Mouse (Mus musculus) spleen, adult 2 months (tissue): Measurements from ENCODE around the gene Olfr867. TPM values are rescaled to one million over a fixed set of nuclear protein-coding genes. Genes with fewer than 3 reads are reported as not detected.

ENCODE experiments used
- DNase-seq, 2 experiments: peaks; one replicate each; pipeline versions ENCODE4 v3.0.0 to v3.0.0-alpha.2; 2012 to 2021; ENCODE audit warnings: low spot score in 2 of 2, low read depth in 1 of 2
- H3K27ac ChIP-seq: fragments of 200-500 bp; 2 replicates; pipeline ENCODE4 v1.5.1; 2012; ENCODE audit warnings: low read length, inconsistent platforms; ENCODE audit not compliant: insufficient read depth
- H3K27me3 ChIP-seq: fragments of 200-500 bp; 2 replicates; pipeline ENCODE4 v1.6.1; 2012; ENCODE audit warnings: mild to moderate bottlenecking, moderate library complexity, low read length, inconsistent platforms; ENCODE audit not compliant: control insufficient read depth, insufficient read depth
- H3K36me3 ChIP-seq: fragments of 200-500 bp; 2 replicates; pipeline ENCODE4 v1.6.1; 2012; ENCODE audit warnings: mild to moderate bottlenecking, low read length, inconsistent platforms; ENCODE audit not compliant: control insufficient read depth, insufficient read depth
- H3K4me1 ChIP-seq: fragments of 200-500 bp; 2 replicates; pipeline ENCODE4 v1.6.1; 2011; ENCODE audit warnings: inconsistent platforms; ENCODE audit not compliant: control insufficient read depth, insufficient read depth, insufficient read length
- H3K4me3 ChIP-seq: fragments of 200-500 bp; 2 replicates; pipeline ENCODE4 v1.5.1; 2011; ENCODE audit warnings: mild to moderate bottlenecking, inconsistent platforms; ENCODE audit not compliant: insufficient read depth, insufficient read length; ENCODE audit errors: extremely low read depth
- CTCF ChIP-seq: fragments of 200-500 bp; IDR thresholded peaks from 2 replicates; pipeline ENCODE4 v1.5.1; 2011; ENCODE audit warnings: mild to moderate bottlenecking, inconsistent platforms; ENCODE audit not compliant: insufficient read depth, insufficient read length, insufficient replicate concordance; ENCODE audit errors: extremely low read depth
- POLR2A ChIP-seq: fragments of 200-500 bp; IDR thresholded peaks from 2 replicates; pipeline ENCODE4 v1.6.1; 2011; ENCODE audit warnings: low read depth, low read length, inconsistent platforms
- WGBS: fragments of 180-500 bp; shearing (Covaris S2); methylation state at CpG from one replicate; pipeline ENCODE4 v1.1.7; 2018; 5-methylcytosine and 5-hydroxymethylcytosine counted together
- polyA plus RNA-seq: library from polyadenylated mRNA; depleted of rRNA; stranded (reverse); fragments of >200 nt; gene quantifications from 2 replicates; pipeline ENCODE4 v1.2.3, GENCODE M21; 2012; rRNA removed

Olfr867 gene
- polyA plus RNA-seq = not detected in 2 replicates

GRCm38 (mm10) chr9:20057462-20057861 lies at the start of gene Olfr867:
TSS of gene Olfr867 (minus strand) at chr9:20057562.
- 62% methylated on average over 1 of the region's 1 CpGs for WGBS
- no peak for DNase-seq
- no peaks in the 10 kb centered on the region for H3K36me3 ChIP-seq
- H3K4me1 ChIP-seq = no peaks in the 10 kb centered on the region
- H3K27ac ChIP-seq = no peak within 1 kb of the TSS
- H3K4me3 ChIP-seq = no peak within 1 kb of the TSS
- no peak for TF ChIP-seq POLR2A
- TF ChIP-seq CTCF = no peak
- no peaks in the 10 kb centered on the region for H3K27me3 ChIP-seq

GRCm38 (mm10) chr9:20098326-20098725 lies 41.0 kb upstream of the Olfr867 start, which contains the start of gene Olfr868:
TSS of gene Olfr868 (plus strand) at chr9:20098626.
- no peaks in the 10 kb centered on the region for H3K27me3 ChIP-seq
- no peaks in the 10 kb centered on the region for H3K4me1 ChIP-seq
- H3K27ac ChIP-seq = no peak within 1 kb of the TSS
- 34% methylated on average over 2 of the region's 2 CpGs for WGBS
- H3K36me3 ChIP-seq = no peaks in the 10 kb centered on the region
- no peak for TF ChIP-seq CTCF
- no peak for TF ChIP-seq POLR2A
- no peak within 1 kb of the TSS for H3K4me3 ChIP-seq
- no peak for DNase-seq

- no peak for DNase-seq
- 61% methylated on average over 7 of the region's 7 CpGs for WGBS
- no peaks in the 10 kb centered on the region for H3K4me1 ChIP-seq
Observed at GRCm38 (mm10) chr9:20073523-20074177, 16.3 kb upstream of the Olfr867 start.

GRCm38 (mm10) chr9:20071291-20071690 lies 13.9 kb upstream of the Olfr867 start:
- DNase-seq = no peak
- Histone ChIP-seq H3K27me3 (no peaks in the 10 kb centered on the region), H3K4me3 (no peak overlapping the region), H3K36me3 (no peaks in the 10 kb centered on the region), H3K4me1 (no peaks in the 10 kb centered on the region), H3K27ac (no peak overlapping the region)
- TF ChIP-seq POLR2A (no peak), CTCF (no peak)
- 92% methylated on average over 1 of the region's 1 CpGs for WGBS

More at GRCm38 (mm10) chr9:20073523-20074177, 16.3 kb upstream of the Olfr867 start:
- Histone ChIP-seq H3K27me3 (no peaks in the 10 kb centered on the region), H3K27ac (no peak overlapping the region), H3K36me3 (no peaks in the 10 kb centered on the region), H3K4me3 (no peak overlapping the region)
- TF ChIP-seq POLR2A = no peak
- TF ChIP-seq CTCF = no peak

GRCm38 (mm10) chr9:20070236-20070635 lies 12.9 kb upstream of the Olfr867 start:
- Histone ChIP-seq H3K4me3 (no peak overlapping the region), H3K27ac (no peak overlapping the region), H3K4me1 (no peaks in the 10 kb centered on the region), H3K27me3 (no peaks in the 10 kb centered on the region), H3K36me3 (no peaks in the 10 kb centered on the region)
- 79% methylated on average over 3 of the region's 3 CpGs for WGBS
- no peak for DNase-seq
- TF ChIP-seq POLR2A (no peak), CTCF (no peak)

GRCm38 (mm10) chr9:20047964-20048363 lies 9.4 kb downstream of the Olfr867 start:
- Histone ChIP-seq H3K36me3 (no peaks in the 10 kb centered on the region), H3K4me1 (no peaks in the 10 kb centered on the region), H3K4me3 (no peak overlapping the region), H3K27me3 (no peaks in the 10 kb centered on the region), H3K27ac (no peak overlapping the region)
- DNase-seq = no peak
- 71% methylated on average over 3 of the region's 3 CpGs for WGBS
- TF ChIP-seq POLR2A (no peak), CTCF (no peak)

GRCm38 (mm10) chr9:20027935-20028334 lies 29.4 kb downstream of the Olfr867 start, which contains the start of gene Olfr866:
TSS of gene Olfr866 (minus strand) at chr9:20028035.
- Histone ChIP-seq H3K4me1 (no peaks in the 10 kb centered on the region), H3K27ac (no peak within 1 kb of the TSS), H3K27me3 (no peaks in the 10 kb centered on the region), H3K36me3 (no peaks in the 10 kb centered on the region), H3K4me3 (no peak within 1 kb of the TSS)
- no peak for TF ChIP-seq CTCF
- TF ChIP-seq POLR2A = no peak
- no peak for DNase-seq
- WGBS = 72% methylated on average over 2 of the region's 2 CpGs

Other genes starting within 250 kb of the Olfr867 start
- not detected in 2 replicates for gene Olfr860, start 207.8 kb downstream of the Olfr867 start, polyA plus RNA-seq
- not detected in 2 replicates for gene Olfr862, start 169.6 kb downstream of the Olfr867 start, polyA plus RNA-seq
- not detected in 2 replicates for gene Olfr77, start 140.7 kb downstream of the Olfr867 start, polyA plus RNA-seq
- not detected in 2 replicates for gene Olfr866, start 29.5 kb downstream of the Olfr867 start, polyA plus RNA-seq
- gene Olfr868, start 41.1 kb upstream of the Olfr867 start, polyA plus RNA-seq = not detected in 2 replicates
- not detected in 2 replicates for gene Olfr869, start 71.4 kb upstream of the Olfr867 start, polyA plus RNA-seq
- not detected in 2 replicates for gene Olfr870, start 116.5 kb upstream of the Olfr867 start, polyA plus RNA-seq
- gene Olfr871, start 154.6 kb upstream of the Olfr867 start, polyA plus RNA-seq = not detected in 2 replicates
- gene Olfr872, start 179.6 kb upstream of the Olfr867 start, polyA plus RNA-seq = not detected in 2 replicates
- gene Olfr39, start 224.8 kb upstream of the Olfr867 start, polyA plus RNA-seq = not detected in 2 replicates
- not detected in 2 replicates for gene Olfr873, start 241.0 kb upstream of the Olfr867 start, polyA plus RNA-seq